Mouse (Mus musculus) cortical plate, adult 2 months (tissue): Measurements from ENCODE around the gene Ncdn.

Source experiments
- CTCF ChIP-seq: fragments of 200-500 bp; IDR thresholded peaks from 2 replicates; pipeline ENCODE4 v1.5.1; 2011; ENCODE audit warnings: mild to moderate bottlenecking, control low read depth, low read length; ENCODE audit not compliant: insufficient read depth; ENCODE audit errors: extremely low read depth
- POLR2A ChIP-seq: fragments of 200-500 bp; IDR thresholded peaks from 2 replicates; pipeline ENCODE4 v1.6.1; 2011; ENCODE audit warnings: mild to moderate bottlenecking, low read length, control low read depth; ENCODE audit not compliant: insufficient read depth; ENCODE audit errors: extremely low read depth

DNA sequence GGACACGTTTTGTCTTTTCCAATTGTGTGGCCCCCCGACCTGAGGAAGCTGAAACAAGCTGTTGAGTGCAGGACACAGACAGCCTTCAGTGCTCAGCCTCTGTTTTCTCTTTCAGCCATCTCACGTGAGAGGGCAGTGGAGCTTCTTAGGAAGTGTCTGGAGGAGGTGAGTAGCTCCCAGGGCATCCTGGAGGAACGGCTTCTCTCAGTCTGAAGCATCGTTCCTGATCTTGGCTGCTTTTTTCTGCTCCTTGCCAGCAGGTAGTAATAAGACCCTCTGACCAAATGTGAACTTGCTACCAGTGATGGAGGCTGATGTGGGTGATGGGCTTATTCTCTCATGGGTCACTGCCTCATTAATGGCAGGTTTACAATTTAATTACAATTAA, 45.8 kb downstream of the Ncdn start:
- TF ChIP-seq CTCF (no peak), POLR2A (no peak)
